Mouse (Mus musculus): ENCODE results near the gene Sp2. TPM values are rescaled to one million over a fixed set of nuclear protein-coding genes. Genes with fewer than 3 reads are reported as not detected.

The Sp2 gene
- polyA plus RNA-seq, 1 experiment from 2014 or later, result 5.8 TPM

GRCm38 (mm10) chr11:96929766-96930331, 52.9 kb downstream of the Sp2 start:
- WGBS, result 49% methylated on average over 9 of the region's 9 CpGs
- Histone ChIP-seq H3K4me1 (replicated peaks; ENCODE audit: control insufficient read depth, insufficient read depth) (no peaks in the 10 kb centered on the region), H3K27me3 (ENCODE audit: control insufficient read depth, insufficient read depth, low read length) (no peaks in the 10 kb centered on the region), H3K36me3 (ENCODE audit: control insufficient read depth, insufficient read depth, low read length) (no peaks in the 10 kb centered on the region), H3K9me3 (ENCODE audit: control insufficient read depth, low read length) (no peaks in the 10 kb centered on the region), H3K27ac (replicated peaks) (peak overlapping the region; percentile 91), H3K9ac (ENCODE audit: low read length) (peak overlapping the region; percentile 67), H3K4me2 (replicated peaks; ENCODE audit: low read depth) (peak overlapping the region; percentile 45), H3K4me3 (ENCODE audit: low read depth, low read length) (peak overlapping the region; percentile 37)
- DNase-seq (ENCODE audit: low spot score) (peak; percentile 59), ATAC-seq (ENCODE audit: low FRiP score, low TSS enrichment) (peak; percentile 4; the same call in 1 of the 2 replicates)
- TF ChIP-seq EP300 (optimal IDR thresholded peaks at IDR 0.05) (no peak), CTCF (IDR thresholded peaks at IDR 0.05; ENCODE audit: low read depth) (no peak)

GRCm38 (mm10) chr11:96929096-96929765, 53.5 kb downstream of the Sp2 start:
- H3K27ac ChIP-seq (replicated peaks), result peak overlapping the region; percentile 91
- peak overlapping the region; percentile 37 for H3K4me3 ChIP-seq (ENCODE audit: low read depth, low read length)
- TF ChIP-seq CTCF (IDR thresholded peaks at IDR 0.05; ENCODE audit: low read depth) (no peak), EP300 (optimal IDR thresholded peaks at IDR 0.05) (no peak)
- H3K9ac ChIP-seq (ENCODE audit: low read length), result peak overlapping the region; percentile 67
- H3K9me3 ChIP-seq (ENCODE audit: control insufficient read depth, low read length), result no peaks in the 10 kb centered on the region
- DNase-seq (ENCODE audit: low spot score), result peak; percentile 88
- H3K4me1 ChIP-seq (replicated peaks; ENCODE audit: control insufficient read depth, insufficient read depth), result no peaks in the 10 kb centered on the region
- 10% methylated on average over 13 of the region's 13 CpGs for WGBS
- peak; percentile 84 for ATAC-seq (ENCODE audit: low FRiP score, low TSS enrichment)
- no peaks in the 10 kb centered on the region for H3K36me3 ChIP-seq (ENCODE audit: control insufficient read depth, insufficient read depth, low read length)
- peak overlapping the region; percentile 45 for H3K4me2 ChIP-seq (replicated peaks; ENCODE audit: low read depth)
- no peaks in the 10 kb centered on the region for H3K27me3 ChIP-seq (ENCODE audit: control insufficient read depth, insufficient read depth, low read length)

- Histone ChIP-seq H3K4me1 (replicated peaks; ENCODE audit: control insufficient read depth, insufficient read depth) (no peaks in the 10 kb centered on the region), H3K27me3 (ENCODE audit: control insufficient read depth, insufficient read depth, low read length) (no peaks in the 10 kb centered on the region), H3K4me2 (replicated peaks; ENCODE audit: low read depth) (0 out of 2 replicates have a peak overlapping the region, but pooled peaks have one; percentile 17), H3K9ac (ENCODE audit: low read length) (no peak overlapping the region), H3K36me3 (ENCODE audit: control insufficient read depth, insufficient read depth, low read length) (no peaks in the 10 kb centered on the region), H3K9me3 (ENCODE audit: control insufficient read depth, low read length) (no peaks in the 10 kb centered on the region), H3K27ac (replicated peaks) (peak overlapping the region; percentile 91), H3K4me3 (ENCODE audit: low read depth, low read length) (peak overlapping the region; percentile 37; the same call in 1 of the 2 replicates)
- peak; percentile 80 for ATAC-seq (ENCODE audit: low FRiP score, low TSS enrichment)
- TF ChIP-seq EP300 (optimal IDR thresholded peaks at IDR 0.05) (peak; percentile 39), CTCF (IDR thresholded peaks at IDR 0.05; ENCODE audit: low read depth) (no peak)
- DNase-seq (ENCODE audit: low spot score), result peak; percentile 87
- WGBS, result 5% methylated on average over 5 of the region's 5 CpGs
Observed at GRCm38 (mm10) chr11:96928691-96929090, 54.1 kb downstream of the Sp2 start.

DNA sequence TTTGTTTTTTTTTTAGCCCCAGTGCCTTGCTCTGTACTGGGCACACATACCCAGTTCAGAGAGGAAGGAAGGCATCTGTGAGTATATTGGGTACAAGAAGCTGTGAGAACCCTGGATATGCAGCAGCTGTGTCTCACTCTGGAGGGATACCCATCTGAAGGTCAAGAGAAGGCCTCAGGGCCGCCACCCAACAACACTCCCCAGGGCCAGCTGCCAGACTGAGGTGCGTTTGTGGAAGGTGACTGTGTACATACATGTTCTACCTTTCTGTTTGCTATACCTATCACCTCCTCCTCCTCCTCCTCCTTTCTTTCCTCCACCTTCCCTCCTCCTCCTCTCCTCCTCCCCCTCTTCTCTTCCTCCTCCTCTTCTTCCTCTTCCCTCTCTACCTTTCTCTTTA, 54.7 kb downstream of the Sp2 start, which contains the start of gene Prr15l:
TSS of gene Prr15l (plus strand) at position 17 of the 400 bp plus-strand sequence.
- DNase-seq (ENCODE audit: low spot score) (peak; percentile 85), ATAC-seq (ENCODE audit: low FRiP score, low TSS enrichment) (peak; percentile 46)
- no peaks in the 10 kb centered on the region for H3K4me1 ChIP-seq (replicated peaks; ENCODE audit: control insufficient read depth, insufficient read depth)
- H3K9ac ChIP-seq (ENCODE audit: low read length), result no peak within 1 kb of the TSS; the same call in 1 of the 2 replicates
- no peaks in the 10 kb centered on the region for H3K9me3 ChIP-seq (ENCODE audit: control insufficient read depth, low read length)
- H3K4me3 ChIP-seq (ENCODE audit: low read depth, low read length), result peak within 1 kb of the TSS; percentile 37; the same call in 1 of the 2 replicates
- H3K36me3 ChIP-seq (ENCODE audit: control insufficient read depth, insufficient read depth, low read length), result no peaks in the 10 kb centered on the region
- no peaks in the 10 kb centered on the region for H3K27me3 ChIP-seq (ENCODE audit: control insufficient read depth, insufficient read depth, low read length)
- TF ChIP-seq EP300 (optimal IDR thresholded peaks at IDR 0.05) (no peak), CTCF (IDR thresholded peaks at IDR 0.05; ENCODE audit: low read depth) (no peak)
- H3K4me2 ChIP-seq (replicated peaks; ENCODE audit: low read depth), result 0 out of 2 replicates have a peak within 1 kb of the TSS, but pooled peaks have one; percentile 17
- WGBS, result 32% methylated on average over 2 of the region's 2 CpGs
- H3K27ac ChIP-seq (replicated peaks), result peak within 1 kb of the TSS; percentile 91

DNA sequence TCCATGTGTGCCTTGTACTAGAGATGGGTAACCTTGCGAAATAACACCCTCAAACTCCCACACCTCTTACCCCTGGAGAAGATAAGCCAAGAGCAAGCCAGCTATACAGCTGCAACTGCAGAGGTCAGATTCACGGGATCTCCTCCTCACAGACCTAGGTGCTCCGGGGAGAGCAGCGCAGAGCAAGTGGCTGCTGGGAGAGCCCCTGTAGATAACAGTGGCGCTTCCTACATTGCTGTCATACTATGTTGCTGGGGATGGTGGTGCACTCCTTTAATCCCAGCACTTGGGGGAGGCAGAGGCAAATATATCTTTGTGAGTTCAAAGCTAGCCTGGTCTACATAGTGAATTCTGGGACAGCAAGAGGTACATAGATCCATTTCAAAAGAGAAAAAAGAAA, 56.2 kb downstream of the Sp2 start:
- H3K36me3 ChIP-seq (ENCODE audit: control insufficient read depth, insufficient read depth, low read length), result no peaks in the 10 kb centered on the region
- no peaks in the 10 kb centered on the region for H3K4me1 ChIP-seq (replicated peaks; ENCODE audit: control insufficient read depth, insufficient read depth)
- H3K9ac ChIP-seq (ENCODE audit: low read length), result no peak overlapping the region
- DNase-seq (ENCODE audit: low spot score), result no peak
- H3K27me3 ChIP-seq (ENCODE audit: control insufficient read depth, insufficient read depth, low read length), result no peaks in the 10 kb centered on the region
- peak overlapping the region; percentile 84; the same call in 1 of the 2 replicates for H3K27ac ChIP-seq (replicated peaks)
- no peaks in the 10 kb centered on the region for H3K9me3 ChIP-seq (ENCODE audit: control insufficient read depth, low read length)
- no peak for ATAC-seq (ENCODE audit: low FRiP score, low TSS enrichment)
- no peak overlapping the region for H3K4me3 ChIP-seq (ENCODE audit: low read depth, low read length)
- TF ChIP-seq EP300 (optimal IDR thresholded peaks at IDR 0.05) (no peak), CTCF (IDR thresholded peaks at IDR 0.05; ENCODE audit: low read depth) (peak; percentile 4; the same call in 1 of the 2 replicates)
- 77% methylated on average over 5 of the region's 5 CpGs for WGBS
- H3K4me2 ChIP-seq (replicated peaks; ENCODE audit: low read depth), result no peak overlapping the region

Data from stomach, postnatal 0 days (tissue).